Mouse (Mus musculus) urinary bladder, postnatal 25 days (tissue): ENCODE measurements at regions not wholly inside any gene's neighbourhood (a gene's known extent, or its start where the extent isn't known, plus 50 kb on each side); places are given as distances from the start of the nearest gene placed in this dataset.

Experiments used
- DNase-seq: peaks from one replicate; pipeline ENCODE4 v3.0.0; 2022; ENCODE audit warnings: low spot score

DNA sequence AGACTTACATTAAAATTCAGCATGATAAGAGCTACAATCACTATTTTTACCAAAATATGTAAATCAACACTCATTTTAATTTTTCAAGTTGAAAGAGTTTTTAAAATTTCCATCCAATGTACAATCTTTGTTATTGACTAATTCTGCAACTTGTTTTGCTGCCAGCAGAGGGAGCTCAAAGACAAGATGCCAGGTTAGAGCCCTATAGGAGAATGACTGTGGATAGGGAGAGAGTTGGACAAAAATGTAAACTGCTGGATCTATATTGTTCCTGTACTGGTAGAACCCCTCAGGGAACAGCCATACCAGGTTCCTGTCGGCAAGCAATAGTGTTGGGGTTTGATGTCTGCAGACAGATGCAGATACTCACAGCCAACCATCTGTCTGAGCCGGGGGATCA is 288.8 kb upstream of the 4930550L24Rik start:
- peak; percentile 3 for DNase-seq
